Mouse (Mus musculus) embryonic facial prominence, embryonic 12.5 days (tissue): ENCODE measurements around the gene Rnase4. TPM values are rescaled to one million over a fixed set of nuclear protein-coding genes. Genes with fewer than 3 reads are reported as not detected.
A peak's percentile ranks its signal among the peaks of the same experiment; 100 is the strongest.

Experiments
- ATAC-seq: fragments of 200-750 bp; cut with Nextera tagmentation; 2 replicates; pipeline ENCODE4 v1.8.0; 2017; ENCODE audit not compliant: insufficient number of reproducible peaks, insufficient read depth, low FRiP score, low TSS enrichment
- H3K27ac ChIP-seq: fragments of 300-500 bp; sonication (generic); 2 replicates; pipeline ENCODE4 v1.5.1; 2016; ENCODE audit warnings: mild to moderate bottlenecking
- H3K27me3 ChIP-seq: fragments of 300-500 bp; sonication (generic); 2 replicates; pipeline ENCODE4 v1.6.1; 2016; ENCODE audit warnings: mild to moderate bottlenecking, moderate library complexity
- H3K36me3 ChIP-seq: fragments of 300-500 bp; sonication (generic); 2 replicates; pipeline ENCODE4 v1.6.1; 2016; ENCODE audit warnings: mild to moderate bottlenecking
- H3K4me1 ChIP-seq: fragments of 300-500 bp; sonication (generic); 2 replicates; pipeline ENCODE4 v1.6.1; 2016
- H3K4me2 ChIP-seq: fragments of 300-500 bp; sonication (generic); replicated peaks from 2 replicates; pipeline ENCODE4 v1.6.1; 2016; ENCODE audit warnings: mild to moderate bottlenecking, moderate library complexity
- H3K4me3 ChIP-seq: fragments of 300-500 bp; sonication (generic); 2 replicates; pipeline ENCODE4 v1.5.1; 2016; ENCODE audit warnings: mild to moderate bottlenecking
- H3K9ac ChIP-seq: fragments of 300-500 bp; sonication (generic); 2 replicates; pipeline ENCODE4 v1.6.1; 2016; ENCODE audit warnings: mild to moderate bottlenecking, moderate library complexity
- H3K9me3 ChIP-seq: fragments of 300-500 bp; sonication (generic); 2 replicates; pipeline ENCODE4 v1.6.1; 2016; ENCODE audit warnings: mild to moderate bottlenecking, moderate library complexity
- WGBS: fragments of 180-500 bp; shearing (Covaris S2); methylation state at CpG from one replicate; pipeline ENCODE4 v1.1.7; 2016; 5-methylcytosine and 5-hydroxymethylcytosine counted together
- polyA plus RNA-seq: library from polyadenylated mRNA; unstranded; fragments of >200 nt; fragmentation: Nextera tagmentation; extraction: Ambion mirVana; gene quantifications from 2 replicates; pipeline ENCODE4 v1.2.1, GENCODE M21; 2016

Rnase4 gene
- 17.8 and 18.9 TPM in 2 replicates for polyA plus RNA-seq

DNA sequence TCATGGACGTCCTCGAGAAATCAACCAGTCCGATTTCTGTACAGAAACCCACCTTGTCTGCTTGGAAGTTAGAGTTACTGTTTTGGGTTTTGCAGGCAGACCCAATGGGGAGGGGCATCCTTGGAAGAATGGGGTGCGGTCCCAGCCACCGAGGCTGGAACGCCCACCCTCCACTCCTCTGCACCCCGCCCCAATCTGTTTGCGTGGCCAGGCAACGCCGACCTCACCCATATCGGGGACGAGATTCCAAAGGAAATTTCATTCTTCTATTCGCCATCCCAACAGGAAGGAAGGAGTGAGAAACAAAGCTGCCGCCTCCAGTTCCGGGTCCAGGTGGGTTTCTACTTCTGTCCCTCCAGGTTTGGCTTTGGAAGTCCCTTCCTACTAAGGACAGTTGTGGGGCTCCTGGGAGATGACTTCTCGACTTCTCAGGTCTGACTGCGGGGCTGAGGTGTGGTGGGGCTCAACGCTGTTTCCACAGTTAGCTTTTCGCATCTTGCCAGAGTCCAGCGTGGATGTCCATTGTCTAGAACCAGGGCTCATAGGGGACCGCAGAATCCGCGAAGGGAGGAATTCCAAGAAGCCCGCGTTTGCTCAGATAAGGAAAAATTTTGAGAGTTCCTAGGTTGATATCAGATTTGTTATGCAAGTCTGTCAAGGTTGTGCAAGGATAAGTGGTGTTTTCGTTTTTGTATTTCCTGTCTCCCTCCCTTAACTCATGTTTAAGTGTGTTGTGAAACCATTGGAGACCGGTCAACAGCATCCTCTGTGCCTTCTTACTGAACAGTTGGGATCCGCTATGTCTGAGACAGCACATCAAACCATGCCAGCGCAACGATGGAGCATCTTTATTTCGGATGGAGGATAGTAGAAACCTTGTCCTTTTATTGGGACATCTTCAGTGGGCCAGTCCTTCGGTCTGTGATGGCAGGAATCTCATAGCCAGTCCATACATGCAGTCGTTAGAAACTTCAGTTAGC is at the start of gene Rnase4, which contains the start of gene Ang:
Gene Rnase4, plus strand, starts transcription at position 157 of the 980 bp plus-strand sequence.
Gene Ang, plus strand, starts transcription at position 230 of the 980 bp plus-strand sequence.
- H3K4me1 ChIP-seq, result no peaks in the 10 kb centered on the region
- H3K27ac ChIP-seq, result peak within 1 kb of the TSS; percentile 88
- H3K4me3 ChIP-seq, result peak within 1 kb of the TSS; percentile 72
- no peaks in the 10 kb centered on the region for H3K27me3 ChIP-seq
- peak within 1 kb of the TSS; percentile 47 for H3K9ac ChIP-seq
- H3K4me2 ChIP-seq, result peak within 1 kb of the TSS; percentile 65
- no peaks in the 10 kb centered on the region for H3K9me3 ChIP-seq
- no peaks in the 10 kb centered on the region for H3K36me3 ChIP-seq
- 8% methylated on average over 33 of the region's 33 CpGs for WGBS
- ATAC-seq, result no peak

DNA sequence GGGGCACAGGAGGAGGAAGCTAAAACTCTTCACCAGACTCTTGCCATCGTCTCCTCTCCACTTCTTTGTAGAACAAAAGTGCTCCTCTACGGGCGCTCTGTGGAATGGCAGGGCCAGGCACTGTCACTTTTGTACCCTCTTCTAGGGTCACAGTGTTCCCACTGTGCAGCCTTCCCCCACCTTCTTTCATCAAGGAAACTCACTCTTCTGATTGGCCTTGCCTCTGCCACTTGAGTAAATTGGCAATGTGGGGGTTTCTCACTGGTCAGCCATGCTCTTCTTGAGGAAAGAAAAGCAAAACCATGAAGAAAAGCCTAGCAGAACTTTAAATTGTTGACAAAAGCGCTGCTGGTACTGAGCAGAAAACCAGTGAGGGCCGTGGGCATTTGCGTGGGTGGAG is 49.1 kb upstream of the Rnase4 start, which contains the start of gene Rnase9:
Gene Rnase9, minus strand, starts transcription at position 101 of the 400 bp plus-strand sequence.
- WGBS, result 80% methylated on average over 6 of the region's 6 CpGs

DNA sequence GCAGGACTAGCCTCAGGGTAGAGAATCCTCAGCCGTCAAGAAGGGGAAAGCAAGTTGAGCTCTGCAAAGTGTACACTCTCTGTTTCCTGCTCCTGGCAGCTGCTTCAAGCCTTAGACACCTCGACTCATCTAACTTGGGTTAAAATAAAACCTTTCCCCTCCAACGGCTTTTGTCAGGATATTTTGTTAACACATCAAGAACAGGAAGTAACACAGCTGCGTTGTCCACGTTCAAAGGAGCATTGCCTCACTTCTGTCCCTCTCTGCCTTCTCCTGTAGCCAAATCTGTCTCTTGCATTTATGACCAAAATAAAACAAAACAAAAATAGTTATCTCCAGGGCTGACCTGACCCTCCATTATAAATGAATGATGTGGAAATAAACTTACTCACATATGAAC is 43.0 kb upstream of the Rnase4 start:
- 34% methylated on average over 5 of the region's 5 CpGs for WGBS
- no peak for ATAC-seq
- Histone ChIP-seq H3K27ac (no peak overlapping the region), H3K9me3 (no peaks in the 10 kb centered on the region), H3K36me3 (no peaks in the 10 kb centered on the region), H3K27me3 (no peaks in the 10 kb centered on the region), H3K4me1 (no peaks in the 10 kb centered on the region), H3K9ac (no peak overlapping the region), H3K4me2 (no peak overlapping the region), H3K4me3 (no peak overlapping the region)

More for the DNA sequence above, 49.1 kb upstream of the Rnase4 start, which contains the start of gene Rnase9:
- no peak for ATAC-seq
- Histone ChIP-seq H3K9ac (no peak within 1 kb of the TSS), H3K36me3 (no peaks in the 10 kb centered on the region), H3K4me3 (no peak within 1 kb of the TSS), H3K9me3 (no peaks in the 10 kb centered on the region), H3K4me1 (no peaks in the 10 kb centered on the region), H3K27ac (no peak within 1 kb of the TSS), H3K4me2 (no peak within 1 kb of the TSS), H3K27me3 (no peaks in the 10 kb centered on the region)

DNA sequence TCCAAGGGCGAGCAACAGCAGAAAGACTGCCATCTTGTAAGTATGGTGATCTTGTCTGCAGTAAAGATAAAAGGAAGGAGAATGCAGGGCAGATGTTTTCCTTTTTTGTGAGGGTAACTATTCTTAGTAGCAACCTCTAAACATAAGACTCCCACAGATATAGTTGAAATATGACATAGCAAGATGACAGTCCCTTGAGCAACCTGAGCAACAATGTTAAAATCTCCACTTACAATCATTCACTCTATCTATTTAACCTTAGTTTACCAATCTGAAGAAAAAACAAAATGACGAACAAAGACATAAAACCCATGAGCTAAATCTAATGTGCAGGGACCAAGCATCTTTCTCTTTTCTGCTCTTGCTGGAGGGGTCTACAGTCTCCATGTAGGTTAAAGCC is 40.8 kb upstream of the Rnase4 start, which contains the start of gene Rnase11:
Gene Rnase11, minus strand, starts transcription at position 101 of the 400 bp plus-strand sequence.
- Histone ChIP-seq H3K27ac (no peak within 1 kb of the TSS), H3K9ac (no peak within 1 kb of the TSS), H3K27me3 (no peaks in the 10 kb centered on the region), H3K36me3 (no peaks in the 10 kb centered on the region), H3K9me3 (no peaks in the 10 kb centered on the region), H3K4me2 (no peak within 1 kb of the TSS), H3K4me3 (no peak within 1 kb of the TSS), H3K4me1 (no peaks in the 10 kb centered on the region)
- no peak for ATAC-seq
- WGBS, result 83% methylated on average over 2 of the region's 2 CpGs

DNA sequence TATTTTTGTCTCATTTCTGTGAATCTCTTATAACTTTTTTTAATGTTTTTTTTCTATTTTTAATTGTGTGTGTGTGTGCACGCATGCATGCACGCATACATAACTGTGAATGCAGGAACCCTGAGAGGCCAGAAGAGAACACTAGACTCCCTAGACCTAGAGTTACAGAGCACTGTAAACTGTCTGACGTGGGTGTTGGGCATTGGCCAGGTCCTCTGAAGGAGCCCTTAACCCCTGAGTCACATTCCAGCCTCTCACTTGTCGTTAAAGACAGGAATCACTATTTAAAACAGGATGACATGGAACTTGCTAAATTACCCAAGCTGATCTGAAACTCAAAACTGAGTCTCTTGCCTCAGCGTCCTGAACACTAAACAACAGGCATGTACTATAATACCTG is 38.9 kb upstream of the Rnase4 start:
- Histone ChIP-seq H3K4me1 (no peaks in the 10 kb centered on the region), H3K36me3 (no peaks in the 10 kb centered on the region), H3K27ac (no peak overlapping the region), H3K9ac (no peak overlapping the region), H3K4me2 (no peak overlapping the region), H3K4me3 (no peak overlapping the region), H3K9me3 (no peaks in the 10 kb centered on the region), H3K27me3 (no peaks in the 10 kb centered on the region)
- 54% methylated on average over 5 of the region's 5 CpGs for WGBS
- no peak for ATAC-seq

DNA sequence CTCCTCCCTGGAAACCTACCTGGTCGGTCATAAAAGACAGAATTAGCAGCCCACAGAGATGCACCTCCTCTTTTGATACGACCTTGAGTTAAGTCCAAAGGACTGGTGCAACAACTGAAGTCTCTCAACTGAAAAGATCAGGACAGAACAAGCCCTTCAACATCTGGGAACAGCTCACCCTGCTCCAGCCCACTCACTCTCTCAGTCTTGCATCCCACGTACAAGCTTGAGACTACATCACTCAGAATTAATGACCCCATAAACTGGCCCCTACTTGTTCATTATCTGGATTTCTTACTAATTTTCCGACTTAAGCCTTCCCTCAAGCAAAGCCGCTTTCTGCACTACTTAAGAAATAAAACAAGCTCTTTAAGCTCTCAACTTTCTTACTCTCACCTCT is 37.7 kb upstream of the Rnase4 start:
- ATAC-seq, result no peak
- Histone ChIP-seq H3K4me2 (no peak overlapping the region), H3K27me3 (no peaks in the 10 kb centered on the region), H3K27ac (no peak overlapping the region), H3K4me1 (no peaks in the 10 kb centered on the region), H3K4me3 (no peak overlapping the region), H3K36me3 (no peaks in the 10 kb centered on the region), H3K9me3 (no peaks in the 10 kb centered on the region), H3K9ac (no peak overlapping the region)
- 57% methylated on average over 5 of the region's 5 CpGs for WGBS

DNA sequence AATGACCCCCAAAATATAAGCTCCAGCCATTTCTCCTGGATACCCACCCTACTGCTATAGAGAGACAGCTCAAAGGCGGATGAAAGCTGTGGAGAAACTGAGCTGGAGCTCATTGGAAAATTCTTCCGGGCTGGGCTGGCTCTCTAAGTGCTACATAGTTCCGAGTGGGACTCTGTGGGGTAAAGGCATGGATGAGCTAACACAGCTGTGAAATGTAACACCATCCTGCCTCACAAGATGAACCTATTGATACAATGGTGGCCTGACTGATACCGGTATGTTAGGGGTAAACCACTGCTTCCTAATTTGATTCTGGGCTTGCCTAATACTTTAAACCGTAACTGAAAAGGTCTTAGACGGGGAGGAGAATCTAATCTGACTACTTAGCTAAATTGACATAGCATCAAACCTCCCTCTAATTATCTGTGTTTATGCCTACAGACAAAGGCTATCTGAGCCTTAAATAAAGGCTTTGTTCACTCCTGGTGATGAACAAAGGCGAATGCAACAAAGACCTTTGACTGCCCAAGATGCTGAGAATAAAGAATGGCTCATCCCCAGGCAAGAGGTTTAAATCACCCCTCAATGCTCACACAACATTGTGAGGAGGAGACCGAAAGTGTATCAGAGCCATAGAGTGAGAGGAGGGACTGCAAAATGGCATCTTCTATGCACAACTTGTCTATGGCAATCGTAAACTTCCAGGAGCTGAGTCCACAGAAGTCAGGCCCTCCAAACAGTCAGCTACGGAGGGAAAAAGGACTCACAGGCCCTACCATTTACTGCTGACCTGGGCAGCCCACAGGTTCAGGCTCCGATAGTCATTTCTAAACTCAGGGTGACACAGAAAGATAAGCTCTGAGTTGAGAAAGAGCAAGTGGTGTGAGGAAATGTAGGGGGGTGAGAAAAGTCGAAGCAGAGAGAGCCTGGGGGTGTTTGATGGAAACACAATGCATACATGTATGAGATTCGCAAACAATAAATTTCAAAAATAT is 36.3 kb upstream of the Rnase4 start:
- ATAC-seq, result no peak
- H3K9ac ChIP-seq, result no peak overlapping the region
- 42% methylated on average over 13 of the region's 13 CpGs for WGBS

DNA sequence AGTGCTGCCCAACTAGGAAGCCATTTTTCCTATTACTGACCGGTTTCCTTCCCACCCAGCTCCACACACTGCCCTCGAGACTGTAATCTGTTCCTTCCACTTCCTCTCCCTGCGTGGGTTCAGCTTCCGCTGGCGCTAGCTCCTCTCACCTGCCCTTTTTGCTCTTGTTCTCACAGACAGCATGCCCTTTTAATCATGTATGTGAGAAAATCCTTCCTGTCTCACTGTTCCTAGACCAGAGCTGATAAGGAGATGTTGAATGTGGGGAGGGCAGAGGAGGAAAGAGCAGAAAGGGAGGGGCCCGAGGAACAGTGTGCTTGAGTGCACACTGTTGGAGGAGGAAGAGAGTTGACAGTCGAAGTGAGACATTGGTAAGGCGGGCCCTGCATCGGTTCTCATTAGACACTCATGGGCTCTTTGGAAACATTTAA is 33.5 kb upstream of the Rnase4 start, which contains the start of gene Rnase12:
Gene Rnase12, minus strand, starts transcription at position 261 of the 431 bp plus-strand sequence.
- no peak for ATAC-seq
- 64% methylated on average over 9 of the region's 9 CpGs for WGBS
- Histone ChIP-seq H3K9me3 (no peaks in the 10 kb centered on the region), H3K4me1 (no peaks in the 10 kb centered on the region; the same call in 1 of the 2 replicates), H3K4me3 (no peak within 1 kb of the TSS), H3K4me2 (no peak within 1 kb of the TSS), H3K27ac (no peak within 1 kb of the TSS), H3K27me3 (no peaks in the 10 kb centered on the region), H3K36me3 (no peaks in the 10 kb centered on the region), H3K9ac (no peak within 1 kb of the TSS)

More for the DNA sequence above, 36.3 kb upstream of the Rnase4 start:
- Histone ChIP-seq H3K4me1 (no peaks in the 10 kb centered on the region), H3K27me3 (no peaks in the 10 kb centered on the region), H3K4me3 (no peak overlapping the region), H3K27ac (no peak overlapping the region), H3K4me2 (no peak overlapping the region), H3K36me3 (no peaks in the 10 kb centered on the region), H3K9me3 (no peaks in the 10 kb centered on the region)

DNA sequence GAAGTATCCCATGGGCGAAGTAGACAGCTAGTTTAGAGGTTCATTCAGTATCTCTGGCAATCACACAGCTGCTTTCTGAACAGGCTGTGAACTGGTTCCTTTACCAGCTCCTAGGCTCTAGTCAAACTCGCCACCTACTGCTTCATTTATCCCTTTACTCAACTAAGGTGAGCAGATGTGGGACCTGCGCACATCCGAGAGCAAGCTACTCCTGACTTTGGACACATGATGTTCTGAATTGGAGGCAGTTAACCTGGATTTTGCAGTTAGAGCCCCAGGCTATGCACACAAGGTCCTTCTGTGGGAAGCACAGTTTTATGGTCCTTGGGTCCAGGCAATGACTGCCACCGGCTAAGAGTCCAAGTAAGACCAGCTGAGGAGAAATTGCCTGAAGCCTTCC is 30.1 kb upstream of the Rnase4 start:
- no peaks in the 10 kb centered on the region for H3K9me3 ChIP-seq
- no peak for ATAC-seq
- H3K4me1 ChIP-seq, result no peaks in the 10 kb centered on the region; the same call in 1 of the 2 replicates
- H3K4me3 ChIP-seq, result no peak overlapping the region
- H3K27me3 ChIP-seq, result no peaks in the 10 kb centered on the region
- H3K4me2 ChIP-seq, result no peak overlapping the region
- no peak overlapping the region for H3K9ac ChIP-seq
- no peaks in the 10 kb centered on the region for H3K36me3 ChIP-seq
- WGBS, result 80% methylated on average over 5 of the region's 5 CpGs
- no peak overlapping the region for H3K27ac ChIP-seq

DNA sequence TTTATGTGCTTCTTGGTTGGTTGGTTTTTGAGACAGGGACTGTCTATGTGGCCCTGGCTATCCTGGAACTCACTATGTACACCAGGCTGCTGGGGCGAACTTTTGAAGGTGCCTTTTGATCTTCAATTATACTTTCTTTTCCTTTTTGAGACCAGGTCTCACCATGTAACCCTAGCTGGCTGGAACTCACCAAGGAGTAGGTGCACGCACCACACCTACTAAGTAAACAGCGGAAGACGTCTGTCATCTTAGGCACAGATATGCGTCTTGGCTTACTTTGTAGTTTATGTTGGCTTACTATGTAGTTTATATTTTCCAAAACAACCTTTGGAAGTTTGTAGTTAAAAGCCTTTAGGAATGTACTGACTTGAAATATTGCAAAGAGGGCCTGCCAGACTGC is 21.9 kb upstream of the Rnase4 start:
- no peak overlapping the region for H3K4me3 ChIP-seq
- H3K4me2 ChIP-seq, result no peak overlapping the region
- WGBS, result 83% methylated on average over 5 of the region's 5 CpGs
- no peak overlapping the region for H3K27ac ChIP-seq
- H3K36me3 ChIP-seq, result no peaks in the 10 kb centered on the region
- H3K9me3 ChIP-seq, result no peaks in the 10 kb centered on the region
- no peak overlapping the region for H3K9ac ChIP-seq
- no peak for ATAC-seq
- no peaks in the 10 kb centered on the region for H3K27me3 ChIP-seq
- 0 out of 2 replicates have a peak, but pooled peaks cover 3% of the 10 kb centered on the region for H3K4me1 ChIP-seq

DNA sequence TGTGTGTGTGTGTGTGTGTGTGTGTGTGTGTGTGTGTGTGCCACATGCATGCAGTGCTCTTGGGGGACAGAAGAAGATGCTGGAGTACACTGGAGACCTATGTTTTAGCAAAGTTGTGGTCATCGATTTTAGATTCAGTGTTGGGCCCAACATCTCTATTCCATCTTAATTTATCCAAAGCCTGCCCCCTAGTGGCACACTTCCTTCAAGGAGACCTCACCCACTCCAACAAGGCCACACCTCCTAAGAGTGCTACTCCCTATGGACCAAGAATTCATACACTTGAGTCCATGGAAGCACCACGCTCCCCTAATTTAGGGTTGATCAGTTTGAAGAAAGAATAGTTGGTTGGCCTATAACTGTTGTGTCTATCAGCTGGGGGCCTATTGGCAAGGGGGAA is 21.3 kb upstream of the Rnase4 start:
- 86% methylated on average over 2 of the region's 2 CpGs for WGBS

More for the DNA sequence above, 21.3 kb upstream of the Rnase4 start:
- no peak overlapping the region for H3K4me2 ChIP-seq
- no peak for ATAC-seq
- H3K9ac ChIP-seq, result no peak overlapping the region
- no peak overlapping the region for H3K4me3 ChIP-seq
- H3K27me3 ChIP-seq, result no peaks in the 10 kb centered on the region
- 0 out of 2 replicates have a peak, but pooled peaks cover 3% of the 10 kb centered on the region for H3K4me1 ChIP-seq
- no peak overlapping the region for H3K27ac ChIP-seq
- H3K36me3 ChIP-seq, result no peaks in the 10 kb centered on the region
- no peaks in the 10 kb centered on the region for H3K9me3 ChIP-seq
